ENCODE assay signal across 10 mouse cellular contexts in genomic region chr4:55623151-55623760, GRCm38 (mm10).
A peak's percentile ranks its signal among the peaks of the same experiment; 100 is the strongest.
DNase-seq lines count a peak whose midpoint lies in the region; ATAC-seq and TF ChIP-seq lines count a peak whose summit lies in the region.
"Had no signal": no experiment of that assay in that cellular context is flagged by ENCODE, and none has a peak within 500 bp of the region (broad histone marks: within the 10 kb centered on the region; RNA-seq: fewer than 3 reads in every experiment).

No protein-coding gene starts in this region.

- H3K9ac ChIP-seq in lung, embryonic 14.5 days: no peak overlapping the region
- H3K9ac ChIP-seq in forebrain, embryonic 15.5 days (replicated peaks): no peak overlapping the region
- H3K9ac ChIP-seq: intestine, embryonic 15.5 days had no signal

- H3K36me3 ChIP-seq in lung, embryonic 14.5 days (ENCODE audit: insufficient read depth): no peaks in the 10 kb centered on the region
- no peaks in the 10 kb centered on the region for H3K36me3 ChIP-seq in forebrain, embryonic 15.5 days
- H3K36me3 ChIP-seq: forebrain, embryonic 10.5 days; intestine, embryonic 15.5 days had no signal

- no peaks in the 10 kb centered on the region for H3K27me3 ChIP-seq in lung, embryonic 14.5 days (ENCODE audit: insufficient read depth, low read length)
- no peaks in the 10 kb centered on the region for H3K27me3 ChIP-seq in forebrain, embryonic 15.5 days
- H3K27me3 ChIP-seq: intestine, embryonic 15.5 days had no signal

- no peak overlapping the region for H3K4me3 ChIP-seq in lung, embryonic 14.5 days (ENCODE audit: low read depth, low read length)
- H3K4me3 ChIP-seq in forebrain, embryonic 15.5 days: no peak overlapping the region
- H3K4me3 ChIP-seq: forebrain, embryonic 10.5 days; intestine, embryonic 15.5 days had no signal

- no peaks in the 10 kb centered on the region for H3K9me3 ChIP-seq in lung, embryonic 14.5 days (ENCODE audit: low read depth, low read length)
- no peaks in the 10 kb centered on the region for H3K9me3 ChIP-seq in forebrain, embryonic 15.5 days
- H3K9me3 ChIP-seq: forebrain, embryonic 10.5 days; intestine, embryonic 15.5 days had no signal

- WGBS in lung, embryonic 14.5 days: 74% methylated on average over 4 of the region's 4 CpGs
- WGBS in forebrain, embryonic 15.5 days: 76% methylated on average over 4 of the region's 4 CpGs

- DNase-seq in gastrocnemius, adult 18-20 months (ENCODE audit: low spot score): peak; percentile 76
- no peak for DNase-seq in gastrocnemius, postnatal 4 days (ENCODE audit: low spot score in 2 of 2)
- DNase-seq in 416B (ENCODE audit: low read depth): peak; percentile 19
- DNase-seq in lung, embryonic 14.5 days: peak; percentile 5
- no peak for DNase-seq in cerebellum, postnatal 10 days
- no peak for DNase-seq in right cerebral cortex, adult 18-20 months

- TF ChIP-seq CTCF in lung, embryonic 14.5 days (IDR thresholded peaks at IDR 0.05; ENCODE audit: low read depth): no peak

- H3K4me2 ChIP-seq in lung, embryonic 14.5 days: no peak overlapping the region
- H3K4me2 ChIP-seq in forebrain, embryonic 15.5 days (replicated peaks): no peak overlapping the region
- H3K4me2 ChIP-seq: intestine, embryonic 15.5 days had no signal

- peak; percentile 96 for ATAC-seq in common myeloid progenitor, adult 5-6 weeks (replicated peaks; ENCODE audit: low read depth, poor library complexity, severe bottlenecking)
- ATAC-seq in lung, embryonic 14.5 days (ENCODE audit: insufficient read depth): no peak
- ATAC-seq in forebrain, embryonic 15.5 days (replicated peaks): no peak
- ATAC-seq: intestine, embryonic 15.5 days had no signal

- no peaks in the 10 kb centered on the region for H3K4me1 ChIP-seq in lung, embryonic 14.5 days (ENCODE audit: insufficient read depth)
- H3K4me1 ChIP-seq in forebrain, embryonic 15.5 days: no peaks in the 10 kb centered on the region
- H3K4me1 ChIP-seq: forebrain, embryonic 10.5 days; intestine, embryonic 15.5 days had no signal

- H3K27ac ChIP-seq in lung, embryonic 14.5 days (ENCODE audit: low read depth): no peak overlapping the region
- H3K27ac ChIP-seq in forebrain, embryonic 15.5 days (replicated peaks): no peak overlapping the region
- H3K27ac ChIP-seq: forebrain, embryonic 10.5 days; intestine, embryonic 15.5 days had no signal

Comparison
In these comparisons a context has a peak if more than half of its experiments do, and no peak if none do; other contexts are left out.
1. DNase-seq: peak in gastrocnemius, adult 18-20 months (single experiment), 416B (single experiment) and lung, embryonic 14.5 days (single experiment); none in gastrocnemius, postnatal 4 days (0 of 2), cerebellum, postnatal 10 days (0 of 2) and right cerebral cortex, adult 18-20 months (single experiment).